In the genomic region with DNA sequence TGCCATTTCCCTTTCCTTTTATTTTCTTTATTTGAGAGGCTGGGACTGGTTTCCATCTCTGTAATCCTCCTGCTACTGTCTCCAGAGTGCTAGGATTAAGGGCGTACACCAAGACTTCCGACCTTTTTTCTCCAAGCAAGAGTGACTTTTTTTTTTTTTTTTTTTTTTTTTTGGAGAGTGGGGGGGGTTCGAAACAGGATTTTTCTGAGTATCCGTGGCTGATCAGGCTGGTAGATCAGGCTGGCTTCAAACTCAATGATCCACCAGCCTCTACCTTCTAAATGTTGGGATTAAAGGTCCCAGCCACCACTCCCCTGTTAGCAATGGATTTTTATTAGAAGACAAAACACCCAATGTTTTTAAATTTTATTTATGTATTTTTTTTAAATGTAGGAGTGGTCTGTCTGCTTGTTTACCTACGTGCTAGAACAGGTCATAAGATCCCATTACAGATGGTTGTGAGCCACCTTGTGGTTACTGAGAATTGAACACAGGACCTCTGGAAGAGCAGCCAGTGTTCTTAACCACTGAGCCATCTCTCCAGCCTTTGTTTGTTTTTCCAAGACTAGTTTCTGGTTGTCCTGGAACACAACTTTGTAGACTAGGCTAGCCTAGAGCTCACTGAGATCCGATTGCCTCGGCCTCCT, we compare ENCODE assay signal across 8 mouse cellular contexts. TPM values are rescaled to one million over a fixed set of nuclear protein-coding genes. Genes with fewer than 3 reads are reported as not detected.
A peak's percentile ranks its signal among the peaks of the same experiment; 100 is the strongest.
DNase-seq lines count a peak whose midpoint lies in the region; ATAC-seq and TF ChIP-seq lines count a peak whose summit lies in the region.

No protein-coding gene starts in this region.

- no peaks in the 10 kb centered on the region for H3K9me3 ChIP-seq in embryonic facial prominence, embryonic 12.5 days
- H3K9me3 ChIP-seq in intestine, embryonic 16.5 days (ENCODE audit: control insufficient read depth, low read length) = no peaks in the 10 kb centered on the region

- H3K27me3 ChIP-seq in thymus, adult 2 months (ENCODE audit: control insufficient read depth, insufficient read depth, low read length) = no peaks in the 10 kb centered on the region
- no peaks in the 10 kb centered on the region for H3K27me3 ChIP-seq in embryonic facial prominence, embryonic 12.5 days
- no peaks in the 10 kb centered on the region for H3K27me3 ChIP-seq in intestine, embryonic 16.5 days (replicated peaks; ENCODE audit: control insufficient read depth, insufficient read depth, low read length)

- H3K27ac ChIP-seq in thymus, adult 2 months (ENCODE audit: control insufficient read depth, insufficient read depth, low read length) = peak overlapping the region; percentile 86
- H3K27ac ChIP-seq in embryonic facial prominence, embryonic 12.5 days = peak overlapping the region; percentile 86
- H3K27ac ChIP-seq in intestine, embryonic 16.5 days (ENCODE audit: low read length) = peak overlapping the region; percentile 95

- H3K9ac ChIP-seq in embryonic facial prominence, embryonic 12.5 days = peak overlapping the region; percentile 85; the same call in 1 of the 2 replicates
- peak overlapping the region; percentile 97 for H3K9ac ChIP-seq in intestine, embryonic 16.5 days (ENCODE audit: low read depth, low read length)

- H3K4me1 ChIP-seq in thymus, adult 2 months (replicated peaks; ENCODE audit: control insufficient read depth, insufficient read depth, low read length) = peaks cover 25% of the 10 kb centered on the region
- peaks cover 34% of the 10 kb centered on the region for H3K4me1 ChIP-seq in embryonic facial prominence, embryonic 12.5 days
- H3K4me1 ChIP-seq in intestine, embryonic 16.5 days (ENCODE audit: control insufficient read depth, insufficient read depth, low read length) = peaks cover 30% of the 10 kb centered on the region

- H3K4me2 ChIP-seq in embryonic facial prominence, embryonic 12.5 days (replicated peaks) = peak overlapping the region; percentile 75
- H3K4me2 ChIP-seq in intestine, embryonic 16.5 days (ENCODE audit: low read depth, low read length) = peak overlapping the region; percentile 93

- DNase-seq in thymus, adult 2 months = peak; percentile 43
- DNase-seq in thymus, postnatal 4 days = no peak
- peak; percentile 19 for DNase-seq in lung, postnatal 14 days
- peak; percentile 50 for DNase-seq in yolk sac, embryonic 10.5 days (ENCODE audit: low spot score)
- DNase-seq in urinary bladder, postnatal 36 days (ENCODE audit: low spot score in 2 of 2) = no peak
- no peak for DNase-seq in frontal cortex, postnatal 36 days (ENCODE audit: low spot score in 2 of 2)

- no peak for TF ChIP-seq POLR2A in thymus, adult 2 months (IDR thresholded peaks at IDR 0.05; ENCODE audit: control insufficient read depth, extremely low read depth, insufficient read depth, low read length, poor library complexity)

- H3K36me3 ChIP-seq in thymus, adult 2 months (ENCODE audit: control insufficient read depth, insufficient read depth, low read length) = no peaks in the 10 kb centered on the region
- 0 out of 2 replicates have a peak, but pooled peaks cover 8% of the 10 kb centered on the region for H3K36me3 ChIP-seq in embryonic facial prominence, embryonic 12.5 days
- H3K36me3 ChIP-seq in intestine, embryonic 16.5 days (ENCODE audit: control insufficient read depth, insufficient read depth, low read length) = no peaks in the 10 kb centered on the region

- peak overlapping the region; percentile 62 for H3K4me3 ChIP-seq in thymus, adult 2 months (ENCODE audit: control insufficient read depth, insufficient read depth, low read length)
- peak overlapping the region; percentile 85 for H3K4me3 ChIP-seq in embryonic facial prominence, embryonic 12.5 days
- H3K4me3 ChIP-seq in intestine, embryonic 16.5 days (ENCODE audit: low read length) = peak overlapping the region; percentile 87

- 21% methylated on average over 7 of the region's 7 CpGs for WGBS in thymus, adult 2 months
- WGBS in embryonic facial prominence, embryonic 12.5 days = 25% methylated on average over 7 of the region's 7 CpGs
- WGBS in intestine, embryonic 16.5 days = 22% methylated on average over 7 of the region's 7 CpGs

- TF ChIP-seq CTCF in thymus, adult 2 months (IDR thresholded peaks at IDR 0.05; ENCODE audit: borderline replicate concordance, control insufficient read depth, extremely low read depth, insufficient read depth, low read length, poor library complexity) = no peak

- no peak for ATAC-seq in embryonic facial prominence, embryonic 12.5 days (ENCODE audit: insufficient number of reproducible peaks, insufficient read depth, low FRiP score, low TSS enrichment)
- ATAC-seq in intestine, embryonic 16.5 days = peak; percentile 17; the same call in 1 of the 2 replicates

RNA-seq across cellular contexts. Expression of a gene that starts 0.5 kb away (rescaled TPM):
- 9.7 and 12.3 TPM in 2 replicates for polyA plus RNA-seq in thymus, adult 2 months (2012; rRNA removed)
- polyA plus RNA-seq in embryonic facial prominence, embryonic 12.5 days (2016; fragmentation: Nextera tagmentation; extraction: Ambion mirVana) = 3.0 and 3.2 TPM in 2 replicates
- polyA plus RNA-seq in intestine, embryonic 16.5 days (2015; fragmentation: Nextera tagmentation; extraction: Ambion mirVana) = 1.4 and 1.6 TPM in 2 replicates

RNA-seq across cellular contexts. Expression of a gene that starts 0.5 kb away (rescaled TPM):
- polyA plus RNA-seq in thymus, adult 2 months (2012; rRNA removed) = 27.6 and 35.3 TPM in 2 replicates
- 24.1 and 25.6 TPM in 2 replicates for polyA plus RNA-seq in embryonic facial prominence, embryonic 12.5 days (2016; fragmentation: Nextera tagmentation; extraction: Ambion mirVana)
- polyA plus RNA-seq in intestine, embryonic 16.5 days (2015; fragmentation: Nextera tagmentation; extraction: Ambion mirVana) = 17.3 and 19.1 TPM in 2 replicates

RNA-seq across cellular contexts. Expression of a gene that starts 16.4 kb away (rescaled TPM):
- 204 and 216 TPM in 2 replicates for polyA plus RNA-seq in thymus, adult 2 months (2012; rRNA removed)
- polyA plus RNA-seq in embryonic facial prominence, embryonic 12.5 days (2016; fragmentation: Nextera tagmentation; extraction: Ambion mirVana) = 161 and 172 TPM in 2 replicates
- polyA plus RNA-seq in intestine, embryonic 16.5 days (2015; fragmentation: Nextera tagmentation; extraction: Ambion mirVana) = 251 and 266 TPM in 2 replicates

RNA-seq across cellular contexts. Expression of a gene that starts 28.1 kb away (rescaled TPM):
- polyA plus RNA-seq in thymus, adult 2 months (2012; rRNA removed) = 2.2 and 2.6 TPM in 2 replicates
- polyA plus RNA-seq in embryonic facial prominence, embryonic 12.5 days (2016; fragmentation: Nextera tagmentation; extraction: Ambion mirVana) = 0.56 and 1.5 TPM in 2 replicates
- 2.9 and 3.3 TPM in 2 replicates for polyA plus RNA-seq in intestine, embryonic 16.5 days (2015; fragmentation: Nextera tagmentation; extraction: Ambion mirVana)

RNA-seq across cellular contexts. Expression of a gene that starts 38.0 kb away (rescaled TPM):
- polyA plus RNA-seq in thymus, adult 2 months (2012; rRNA removed) = 2.3 and 2.4 TPM in 2 replicates
- 3.0 and 3.7 TPM in 2 replicates for polyA plus RNA-seq in embryonic facial prominence, embryonic 12.5 days (2016; fragmentation: Nextera tagmentation; extraction: Ambion mirVana)
- polyA plus RNA-seq in intestine, embryonic 16.5 days (2015; fragmentation: Nextera tagmentation; extraction: Ambion mirVana) = 1.9 and 2.2 TPM in 2 replicates

Comparison
In these comparisons a context has a peak if more than half of its experiments do, and no peak if none do; other contexts are left out.
1. DNase-seq: peak in thymus, adult 2 months (single experiment), lung, postnatal 14 days (single experiment) and yolk sac, embryonic 10.5 days (single experiment); none in thymus, postnatal 4 days (single experiment), urinary bladder, postnatal 36 days (0 of 2) and frontal cortex, postnatal 36 days (0 of 2).
2. Peak in every context shown above with its lines, with median percentiles within 50 percentile points of each other: H3K27ac ChIP-seq and H3K4me3 ChIP-seq.